Mouse (Mus musculus): ENCODE measurements around the gene Gngt1. TPM values are rescaled to one million over a fixed set of nuclear protein-coding genes. Genes with fewer than 3 reads are reported as not detected.

The Gngt1 gene
- total and polyA plus RNA-seq, 3 experiments: not detected

GRCm38 (mm10) chr6:3967676-3968626, 25.6 kb upstream of the Gngt1 start:
- Histone ChIP-seq H3K27me3 (replicated peaks) (no peaks in the 10 kb centered on the region), H3K4me3 (replicated peaks in 1 of 3; ENCODE audit: low read depth in 2 of 3, low read length in 2 of 3, poor library complexity in 1 of 3) (no peak overlapping the region), H3K36me3 (replicated peaks in 1 of 2; ENCODE audit: control insufficient read depth in 1 of 2, insufficient read depth in 1 of 2, low read length in 1 of 2) (no peaks in the 10 kb centered on the region), H3K27ac (ENCODE audit: insufficient read depth, low read depth) (no peak overlapping the region), H3K4me2 (ENCODE audit: insufficient read depth, low read depth, poor library complexity, severe bottlenecking) (peak overlapping the region; percentile 54), H3K9ac (ENCODE audit: insufficient read depth, low read depth) (no peak overlapping the region), H3K79me2 (replicated peaks; ENCODE audit: control insufficient read depth, extremely low read depth, insufficient read depth, poor library complexity, severe bottlenecking) (no peaks in the 10 kb centered on the region), H3K4me1 (ENCODE audit: control insufficient read depth in 1 of 2, insufficient read depth in 2 of 2) (no peaks in the 10 kb centered on the region; a peak in 1 of 4 replicates), H3K9me3 (replicated peaks; ENCODE audit: low read length) (no peaks in the 10 kb centered on the region)
- no peak for DNase-seq (ENCODE audit: extremely low read depth)
- in situ Hi-C loops (cut with MboI; ENCODE audit: low pct_ligation_motif_present, low pct_unique_long_range_greater_than_20kb, low sequenced_read_pairs) (no loop called here), dilution Hi-C loops (cut with MboI; ENCODE audit: extremely low pct_ligation_motif_present, extremely low pct_unique_long_range_greater_than_20kb, low sequenced_read_pairs) (no loop called here)
- TF ChIP-seq ZKSCAN1 (IDR thresholded peaks at IDR 0.05; ENCODE audit: borderline replicate concordance, low read depth, low read length) (no peak), RCOR1 (conservative IDR thresholded peaks at IDR 0.05; ENCODE audit: low read depth, low read length) (no peak), USF1 (IDR thresholded peaks at IDR 0.05; ENCODE audit: low read depth, low read length) (no peak), TBP (conservative IDR thresholded peaks at IDR 0.05; ENCODE audit: low read depth, low read length) (no peak), RAD21 (IDR thresholded peaks at IDR 0.05; ENCODE audit: low read depth, low read length) (no peak), JUN (IDR thresholded peaks at IDR 0.05; ENCODE audit: insufficient read depth, low read depth, low read length) (no peak), TCF12 (IDR thresholded peaks at IDR 0.05; ENCODE audit: low read depth, low read length) (no peak), MEF2A (IDR thresholded peaks at IDR 0.05; ENCODE audit: borderline replicate concordance, low read depth, low read length) (no peak), MAFK (IDR thresholded peaks at IDR 0.05; ENCODE audit: insufficient replicate concordance, low read length) (no peak), ZMIZ1 (IDR thresholded peaks at IDR 0.05; ENCODE audit: low read depth, low read length) (no peak), ELF1 (IDR thresholded peaks at IDR 0.05; ENCODE audit: low read depth, low read length) (no peak), E2F4 (IDR thresholded peaks at IDR 0.05; ENCODE audit: insufficient replicate concordance, low read depth, low read length) (no peak), MAX (IDR thresholded peaks at IDR 0.05; ENCODE audit: low read length) (no peak), ZC3H11A (IDR thresholded peaks at IDR 0.05; ENCODE audit: low read depth, low read length) (no peak), UBTF (IDR thresholded peaks at IDR 0.05; ENCODE audit: low read depth, low read length) (no peak), POLR2A (IDR thresholded peaks at IDR 0.05; ENCODE audit: low read depth, low read length) (no peak)

- no peaks in the 10 kb centered on the region for H3K79me2 ChIP-seq (replicated peaks; ENCODE audit: control insufficient read depth, extremely low read depth, insufficient read depth, poor library complexity, severe bottlenecking)
- H3K9me3 ChIP-seq (replicated peaks; ENCODE audit: low read length): no peaks in the 10 kb centered on the region
- dilution Hi-C loops (cut with MboI; ENCODE audit: extremely low pct_ligation_motif_present, extremely low pct_unique_long_range_greater_than_20kb, low sequenced_read_pairs): no loop called here
- H3K9ac ChIP-seq (ENCODE audit: insufficient read depth, low read depth): no peak overlapping the region
- H3K4me3 ChIP-seq (replicated peaks in 1 of 3; ENCODE audit: low read depth in 2 of 3, low read length in 2 of 3, poor library complexity in 1 of 3): no peak overlapping the region
- H3K4me1 ChIP-seq (ENCODE audit: control insufficient read depth in 1 of 2, insufficient read depth in 2 of 2): peaks cover 0 to 5% of the 10 kb centered on the region in 2 experiments; a peak in 2 of 4 replicates
- peak; percentile 9 for DNase-seq (ENCODE audit: extremely low read depth)
- H3K4me2 ChIP-seq (ENCODE audit: insufficient read depth, low read depth, poor library complexity, severe bottlenecking): no peak overlapping the region
- H3K36me3 ChIP-seq (replicated peaks in 1 of 2; ENCODE audit: control insufficient read depth in 1 of 2, insufficient read depth in 1 of 2, low read length in 1 of 2): no peaks in the 10 kb centered on the region
- no peak; the same call in 1 of the 2 replicates for TF ChIP-seq ZNF384 (IDR thresholded peaks at IDR 0.05; ENCODE audit: low read depth, low read length)
- no peak for TF ChIP-seq SIN3A (IDR thresholded peaks at IDR 0.05; ENCODE audit: low read length)
- TF ChIP-seq UBTF (IDR thresholded peaks at IDR 0.05; ENCODE audit: low read depth, low read length): no peak
- TF ChIP-seq IRF4 (IDR thresholded peaks at IDR 0.05; ENCODE audit: low read depth, low read length): no peak
- no peak for TF ChIP-seq PAX5 (IDR thresholded peaks at IDR 0.05; ENCODE audit: low read length)
- TF ChIP-seq RAD21 (IDR thresholded peaks at IDR 0.05; ENCODE audit: low read depth, low read length): no peak
- TF ChIP-seq GABPA (IDR thresholded peaks at IDR 0.05; ENCODE audit: insufficient replicate concordance, low read depth, low read length): no peak
- TF ChIP-seq E2F4 (IDR thresholded peaks at IDR 0.05; ENCODE audit: insufficient replicate concordance, low read depth, low read length): no peak
- no peak for TF ChIP-seq BHLHE40 (IDR thresholded peaks at IDR 0.05; ENCODE audit: low read depth, low read length)
- no peak for TF ChIP-seq CHD1 (IDR thresholded peaks at IDR 0.05; ENCODE audit: low read depth, low read length)
- no peak for TF ChIP-seq ZKSCAN1 (IDR thresholded peaks at IDR 0.05; ENCODE audit: borderline replicate concordance, low read depth, low read length)
- TF ChIP-seq ZC3H11A (IDR thresholded peaks at IDR 0.05; ENCODE audit: low read depth, low read length): no peak
- in situ Hi-C loops (cut with MboI; ENCODE audit: low pct_ligation_motif_present, low pct_unique_long_range_greater_than_20kb, low sequenced_read_pairs): no loop called here
- H3K27me3 ChIP-seq (replicated peaks): no peaks in the 10 kb centered on the region
- H3K27ac ChIP-seq (ENCODE audit: insufficient read depth, low read depth): no peak overlapping the region
Observed at GRCm38 (mm10) chr6:3973679-3974078, 19.9 kb upstream of the Gngt1 start.

All from CH12.LX (cell line).